Mouse (Mus musculus) 3134 (cell line): ENCODE measurements around the gene Slfn5.
"Not testable (repeated sequence)": the region's sequence is repeated elsewhere in the genome, so short reads cannot be mapped to it uniquely, and the experiment has no call there.

ENCODE experiments used
- DNase-seq: peaks from one replicate; pipeline ENCODE4 v3.0.0-alpha.2; 2011; ENCODE audit warnings: low spot score; ENCODE audit not compliant: insufficient read length; ENCODE audit errors: extremely low read depth

Gene Slfn5

DNA sequence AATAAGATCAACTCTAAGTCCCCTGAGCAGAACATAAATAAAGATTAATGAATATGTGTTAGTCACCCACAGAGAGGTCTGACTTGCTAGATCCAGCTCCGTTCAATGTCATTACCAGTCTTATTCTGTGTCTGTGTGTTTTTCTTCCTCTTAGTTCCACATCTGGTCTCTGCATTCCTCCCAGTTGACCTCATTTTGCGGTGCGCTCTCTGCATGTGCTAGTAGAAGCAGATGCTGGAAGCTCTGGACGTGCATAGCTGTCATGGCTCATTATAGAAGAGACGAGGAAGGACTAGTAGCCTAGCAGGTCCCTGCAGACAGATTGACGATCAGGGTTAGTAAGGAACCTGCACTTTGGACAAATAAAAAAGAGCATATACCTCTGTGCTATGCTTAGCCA lies 7.8 kb upstream of the Slfn5 start:
- peak; percentile 29 for DNase-seq

DNA sequence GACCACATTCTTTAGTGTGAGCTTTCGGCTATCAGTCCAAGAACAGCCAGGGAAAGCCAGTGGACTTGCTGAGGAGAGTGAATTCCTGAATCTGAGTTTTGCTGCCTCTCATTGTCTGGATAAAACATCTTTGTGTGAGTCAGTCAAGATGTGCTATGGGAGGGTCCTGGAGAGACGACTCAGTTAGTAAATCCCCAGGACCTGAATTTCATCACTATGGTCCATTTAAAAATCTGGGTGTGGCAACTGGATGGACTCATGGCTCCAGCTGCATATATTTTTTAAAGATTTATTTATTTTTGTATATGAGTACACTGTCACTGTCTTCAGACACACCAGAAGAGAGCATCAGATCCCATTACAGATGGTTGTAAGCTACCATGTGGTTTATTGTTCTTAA lies 5.5 kb upstream of the Slfn5 start:
- DNase-seq, result peak; percentile 30

DNA sequence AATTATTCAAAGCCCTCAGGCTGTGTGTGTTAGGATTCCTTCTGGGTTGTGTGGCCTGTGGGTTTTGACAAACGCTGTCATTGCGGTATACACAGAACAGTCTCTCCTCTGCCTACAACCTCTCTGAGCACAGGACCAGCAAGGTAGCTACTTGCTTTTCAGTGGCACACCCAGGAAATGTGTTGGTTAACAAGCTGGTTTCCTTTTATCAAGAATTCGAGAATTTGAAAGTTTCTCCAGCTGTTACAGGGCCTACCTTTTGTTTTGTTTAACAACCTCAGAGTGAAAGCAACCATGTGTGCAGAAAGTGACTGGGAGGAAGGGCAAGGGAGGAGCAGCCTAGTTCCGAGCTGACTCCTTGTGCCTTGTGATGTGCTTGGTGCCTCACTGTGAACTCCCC lies 3.7 kb upstream of the Slfn5 start:
- DNase-seq, result no peak

DNA sequence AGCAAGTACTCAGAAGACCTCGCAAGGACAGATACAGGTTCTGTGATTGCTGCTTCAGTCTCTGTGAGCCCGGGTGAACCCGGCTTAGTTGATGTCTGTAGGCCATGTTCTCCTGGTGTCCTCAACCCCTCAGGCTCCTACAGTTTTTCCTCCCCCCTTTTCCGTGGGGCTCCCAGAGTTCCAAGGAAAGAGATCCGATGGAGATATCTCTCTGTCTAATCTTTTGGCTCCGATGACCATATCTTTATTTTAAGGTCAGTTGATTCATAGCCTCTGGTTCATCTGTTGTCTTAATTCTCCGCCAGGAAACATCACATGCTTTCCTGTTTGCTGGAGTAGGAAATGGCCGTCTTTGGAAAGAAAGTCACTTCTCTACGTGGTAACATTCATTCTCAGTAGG lies 2.1 kb upstream of the Slfn5 start:
- DNase-seq, result no peak

GRCm38 (mm10) chr11:82951865-82952611 lies 889 bp downstream of the Slfn5 start:
- no peak for DNase-seq

GRCm38 (mm10) chr11:82952612-82953542 lies 1.7 kb downstream of the Slfn5 start:
- DNase-seq, result no peak

- no peak for DNase-seq
These were observed 3.5 kb downstream of the Slfn5 start for GRCm38 (mm10) chr11:82954631-82955030.

DNA sequence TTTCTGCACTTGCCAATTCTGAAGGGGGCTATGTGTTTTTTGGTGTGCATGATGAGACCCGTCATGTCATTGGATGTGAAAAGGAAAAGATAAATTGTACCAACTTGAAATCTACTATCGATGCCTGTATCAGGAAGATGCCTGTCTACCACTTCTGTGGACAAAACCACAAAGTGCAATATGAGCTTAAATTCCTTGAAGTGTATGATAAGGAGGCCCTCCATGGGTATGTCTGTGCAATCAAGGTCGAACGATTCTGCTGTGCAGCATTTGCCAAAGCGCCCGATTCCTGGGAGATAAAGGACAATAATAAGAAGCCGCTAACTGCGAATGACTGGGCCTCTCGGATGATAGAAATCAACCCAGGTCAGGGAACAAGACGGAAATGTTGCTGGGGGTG lies 5.8 kb downstream of the Slfn5 start:
- DNase-seq, result no peak

- no peak for DNase-seq
These were observed 8.5 kb downstream of the Slfn5 start for GRCm38 (mm10) chr11:82959613-82960012.

DNA sequence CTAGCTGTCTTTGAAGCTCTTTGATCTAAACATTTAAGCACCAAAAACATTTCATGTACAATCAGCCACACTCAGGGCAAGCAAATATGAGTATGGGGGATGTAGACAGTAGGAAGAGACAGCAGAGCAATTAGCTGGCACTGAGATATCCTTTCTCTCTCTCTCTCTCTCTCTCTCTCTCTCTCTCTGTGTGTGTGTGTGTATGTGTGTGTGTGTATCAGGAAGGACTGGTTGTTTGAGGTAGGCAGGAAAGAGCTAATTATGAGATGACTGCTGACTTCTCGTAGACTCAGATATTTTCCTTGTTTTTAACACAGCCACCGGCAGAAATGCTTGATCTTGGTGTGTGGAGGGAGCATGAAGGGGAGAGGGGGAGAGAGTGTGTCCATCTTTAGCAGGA lies 10.6 kb downstream of the Slfn5 start:
- DNase-seq, result no peak

- no peak for DNase-seq
These were observed 11.1 kb downstream of the Slfn5 start for GRCm38 (mm10) chr11:82962215-82962614.

DNA sequence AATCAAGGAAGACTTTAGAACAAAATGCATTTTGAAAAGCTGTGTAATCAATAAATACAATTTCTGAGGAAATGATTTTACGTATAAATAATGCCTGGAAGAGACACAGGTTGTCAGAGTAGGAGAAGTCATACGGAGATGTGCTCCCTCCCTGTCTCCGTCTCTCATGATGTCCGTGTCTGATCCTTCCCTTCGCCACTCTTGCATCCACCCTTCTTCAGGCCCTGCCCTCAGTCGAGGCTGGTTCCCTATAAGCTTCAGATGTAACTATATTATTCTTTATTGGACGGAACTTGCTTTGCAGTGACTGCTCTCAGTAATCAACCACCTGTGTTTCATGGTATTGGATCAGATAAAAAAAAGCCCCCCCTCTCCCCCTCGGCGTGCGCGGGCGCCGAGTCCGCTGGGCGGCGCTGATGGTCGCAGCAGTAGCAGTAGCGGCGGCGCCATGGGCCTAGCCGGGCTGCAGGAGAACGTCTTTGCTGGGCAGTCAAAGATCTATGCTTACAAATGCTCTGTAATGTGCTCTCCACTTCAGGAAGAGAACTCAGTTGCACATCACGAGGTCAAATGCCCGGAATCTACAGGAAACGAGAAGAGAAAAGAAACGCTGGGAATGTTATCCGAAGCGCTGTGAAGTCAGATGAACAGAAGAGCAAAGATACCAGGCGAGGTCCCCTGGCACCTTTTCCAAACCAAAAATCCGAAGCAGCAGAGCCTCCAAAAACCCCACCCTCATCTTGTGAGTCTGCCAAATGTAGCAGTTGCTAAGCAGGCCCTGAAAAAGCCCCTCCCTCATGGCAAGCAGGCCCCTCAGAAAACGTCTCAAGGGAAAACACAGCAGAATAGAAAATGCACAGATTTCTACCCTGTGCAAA lies 19.8 kb downstream of the Slfn5 start:
- no peak for DNase-seq

- DNase-seq, result no peak
These were observed 20.4 kb downstream of the Slfn5 start for GRCm38 (mm10) chr11:82971590-82971974.

DNA sequence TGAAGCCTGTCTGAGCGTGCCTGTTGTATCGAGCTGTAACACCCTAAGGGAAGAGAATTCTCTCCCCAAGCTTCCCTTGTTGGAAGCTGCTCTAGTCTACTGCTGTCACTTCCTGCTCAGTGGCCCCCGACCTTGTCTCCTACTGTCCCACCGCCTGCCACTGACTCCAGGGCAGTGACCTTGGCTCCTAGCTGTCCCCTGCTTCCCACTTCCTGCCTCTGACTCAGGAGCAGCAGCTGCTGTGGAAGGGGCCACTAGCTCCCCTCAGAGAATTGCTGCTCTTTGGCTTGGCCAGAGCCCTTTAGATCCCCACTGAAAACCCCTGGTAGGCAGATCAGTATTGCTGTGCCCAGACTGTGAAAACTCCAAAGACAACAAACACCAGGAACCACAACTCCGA lies 22.8 kb downstream of the Slfn5 start:
- DNase-seq, result peak; percentile 47

DNA sequence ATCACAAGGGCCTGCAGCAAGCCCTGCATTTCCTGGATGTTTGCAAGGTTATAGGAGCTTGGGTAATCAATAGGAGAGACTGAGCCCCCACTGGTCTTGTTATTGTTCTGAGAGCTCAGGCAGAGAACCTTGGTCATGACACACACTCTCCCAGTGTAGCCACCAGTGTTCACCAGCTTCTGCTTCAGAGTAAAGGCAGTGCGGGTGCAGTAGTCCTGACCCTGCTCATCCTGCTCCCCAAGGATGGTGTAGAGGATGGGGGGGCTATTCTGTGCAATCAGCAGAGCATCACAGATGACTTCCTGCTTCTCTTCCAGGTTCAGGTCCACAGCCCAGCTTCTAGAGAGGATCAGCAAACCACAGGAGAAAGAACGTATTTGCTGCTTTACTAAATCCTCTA lies 31.3 kb downstream of the Slfn5 start:
- DNase-seq, result not testable (repeated sequence)

GRCm38 (mm10) chr11:82983193-82983592 lies 32.0 kb downstream of the Slfn5 start:
- no peak for DNase-seq

- DNase-seq, result no peak
These were observed 36.5 kb downstream of the Slfn5 start for GRCm38 (mm10) chr11:82987621-82988020.

- no peak for DNase-seq
These were observed 38.2 kb downstream of the Slfn5 start for GRCm38 (mm10) chr11:82989357-82989756.

- DNase-seq, result not testable (repeated sequence)
These were observed 39.6 kb downstream of the Slfn5 start for GRCm38 (mm10) chr11:82990612-82991385.
